Mouse (Mus musculus) heart, embryonic 13.5 days (tissue): ENCODE measurements around the gene Anxa11. TPM values are rescaled to one million over a fixed set of nuclear protein-coding genes. Genes with fewer than 3 reads are reported as not detected.
"Not testable (repeated sequence)": the region's sequence is repeated elsewhere in the genome, so short reads cannot be mapped to it uniquely, and the experiment has no call there.

Source experiments
- ATAC-seq: fragments of 200-750 bp; cut with Nextera tagmentation; 2 replicates; pipeline ENCODE4 v1.8.0; 2017; ENCODE audit warnings: moderate TSS enrichment; ENCODE audit not compliant: insufficient number of reproducible peaks, low FRiP score, low TSS enrichment; ENCODE audit errors: extremely low read depth
- H3K27ac ChIP-seq: fragments of 300-500 bp; sonication (generic); replicated peaks from 2 replicates; pipeline ENCODE4 v1.5.1; 2015; ENCODE audit warnings: moderate library complexity, mild to moderate bottlenecking, inconsistent platforms
- H3K27me3 ChIP-seq: fragments of 300-500 bp; sonication (generic); replicated peaks from 2 replicates; pipeline ENCODE4 v1.6.1; 2015; ENCODE audit warnings: mild to moderate bottlenecking, inconsistent platforms
- H3K36me3 ChIP-seq: fragments of 300-500 bp; sonication (generic); 2 replicates; pipeline ENCODE4 v1.6.1; 2015; ENCODE audit warnings: mild to moderate bottlenecking, inconsistent platforms
- H3K4me1 ChIP-seq: fragments of 300-500 bp; sonication (generic); 2 replicates; pipeline ENCODE4 v1.6.1; 2015; ENCODE audit warnings: inconsistent platforms
- H3K4me2 ChIP-seq: fragments of 300-500 bp; sonication (generic); 2 replicates; pipeline ENCODE4 v1.6.1; 2015; ENCODE audit warnings: inconsistent platforms, mild to moderate bottlenecking, moderate library complexity
- H3K4me3 ChIP-seq: fragments of 300-500 bp; sonication (generic); 2 replicates; pipeline ENCODE4 v1.5.1; 2015; ENCODE audit warnings: moderate library complexity, mild to moderate bottlenecking, inconsistent platforms
- H3K9ac ChIP-seq: fragments of 300-500 bp; sonication (generic); 2 replicates; pipeline ENCODE4 v1.6.1; 2015; ENCODE audit warnings: inconsistent platforms, mild to moderate bottlenecking, moderate library complexity
- H3K9me3 ChIP-seq: fragments of 300-500 bp; sonication (generic); 2 replicates; pipeline ENCODE4 v1.6.1; 2016; ENCODE audit warnings: inconsistent platforms
- WGBS: fragments of 180-500 bp; shearing (Covaris S2); methylation state at CpG from one replicate; pipeline ENCODE4 v1.1.7; 2015; ENCODE audit warnings: mixed read lengths; 5-methylcytosine and 5-hydroxymethylcytosine counted together
- polyA plus RNA-seq: library from polyadenylated mRNA; unstranded; fragments of >200 nt; fragmentation: Nextera tagmentation; extraction: Ambion mirVana; gene quantifications from 2 replicates; pipeline ENCODE4 v1.2.1, GENCODE M21; 2015

The Anxa11 gene
- polyA plus RNA-seq = 21.6 and 23.6 TPM in 2 replicates

- peak; percentile 70 for ATAC-seq
- Histone ChIP-seq H3K9me3 (no peaks in the 10 kb centered on the region), H3K9ac (peak within 1 kb of the TSS; percentile 87), H3K36me3 (no peaks in the 10 kb centered on the region), H3K4me1 (peaks cover 25% of the 10 kb centered on the region), H3K27me3 (0 out of 2 replicates have a peak, but pooled peaks cover 5% of the 10 kb centered on the region), H3K4me2 (peak within 1 kb of the TSS; percentile 92), H3K27ac (peak within 1 kb of the TSS; percentile 40; the same call in 1 of the 2 replicates), H3K4me3 (peak within 1 kb of the TSS; percentile 72)
- under 1% methylated on average over 54 of the region's 54 CpGs for WGBS
Observed at GRCm38 (mm10) chr14:25841991-25842687, at the start of gene Anxa11. Anxa11 (plus strand) TSS chr14:25842156.

- ATAC-seq = no peak
- WGBS = 82% methylated on average over 2 of the region's 2 CpGs
Observed at GRCm38 (mm10) chr14:25794331-25794730, 47.6 kb upstream of the Anxa11 start.

GRCm38 (mm10) chr14:25795067-25795466, 46.9 kb upstream of the Anxa11 start:
- Histone ChIP-seq H3K4me3 (no peak overlapping the region), H3K9ac (no peak overlapping the region), H3K4me2 (peak overlapping the region; percentile 39), H3K36me3 (no peaks in the 10 kb centered on the region), H3K27ac (peak overlapping the region; percentile 26), H3K27me3 (no peaks in the 10 kb centered on the region), H3K4me1 (peaks cover 17% of the 10 kb centered on the region), H3K9me3 (no peaks in the 10 kb centered on the region)
- ATAC-seq = no peak
- WGBS = 66% methylated on average over 6 of the region's 6 CpGs

More at GRCm38 (mm10) chr14:25794331-25794730, 47.6 kb upstream of the Anxa11 start:
- Histone ChIP-seq H3K4me1 (peaks cover 17% of the 10 kb centered on the region), H3K9ac (no peak overlapping the region), H3K36me3 (no peaks in the 10 kb centered on the region), H3K27ac (no peak overlapping the region), H3K4me2 (no peak overlapping the region), H3K9me3 (no peaks in the 10 kb centered on the region), H3K27me3 (no peaks in the 10 kb centered on the region), H3K4me3 (no peak overlapping the region)

DNA sequence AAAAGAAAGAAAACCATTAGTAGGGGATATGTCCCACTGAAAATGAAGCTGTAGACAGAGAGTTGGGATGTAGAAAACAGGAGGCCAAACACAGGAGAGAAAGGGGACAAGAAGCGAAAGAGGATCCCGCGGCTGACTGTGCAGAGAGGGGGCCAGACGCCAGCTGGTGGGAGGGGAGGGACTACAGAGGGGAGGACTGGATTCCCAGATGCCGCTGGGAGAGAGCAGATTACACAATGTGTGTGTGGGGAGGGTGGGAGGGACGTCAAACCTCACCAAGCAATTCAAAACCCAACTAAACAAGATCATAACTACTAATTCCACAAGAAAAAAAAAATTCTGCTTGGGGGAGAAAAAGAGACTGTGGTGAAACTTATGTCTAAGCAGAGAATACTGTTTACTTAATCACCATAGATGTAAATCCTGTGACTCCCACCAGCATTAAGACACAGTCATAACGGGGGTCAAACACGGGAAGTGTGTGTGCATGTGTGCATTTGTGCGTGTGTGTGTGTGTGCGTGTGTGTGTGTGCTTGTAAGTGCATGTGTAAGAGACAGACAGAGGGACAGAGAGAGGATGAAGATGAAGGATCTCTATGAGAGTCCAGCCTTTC, 46.3 kb upstream of the Anxa11 start:
- Histone ChIP-seq H3K27me3 (no peaks in the 10 kb centered on the region), H3K4me3 (no peak overlapping the region), H3K4me2 (peak overlapping the region; percentile 39), H3K9ac (peak overlapping the region; percentile 42), H3K9me3 (no peaks in the 10 kb centered on the region), H3K4me1 (peaks cover 22% of the 10 kb centered on the region), H3K27ac (peak overlapping the region; percentile 26), H3K36me3 (no peaks in the 10 kb centered on the region)
- WGBS = 22% methylated on average over 10 of the region's 10 CpGs
- ATAC-seq = no peak

- ATAC-seq = no peak
- Histone ChIP-seq H3K27ac (no peak overlapping the region), H3K27me3 (no peaks in the 10 kb centered on the region), H3K4me3 (no peak overlapping the region), H3K9ac (no peak overlapping the region), H3K36me3 (no peaks in the 10 kb centered on the region), H3K9me3 (no peaks in the 10 kb centered on the region), H3K4me1 (peaks cover 23% of the 10 kb centered on the region), H3K4me2 (no peak overlapping the region)
- 67% methylated on average over 7 of the region's 7 CpGs for WGBS
Observed at GRCm38 (mm10) chr14:25796619-25797018, 45.3 kb upstream of the Anxa11 start.

- H3K9ac ChIP-seq = no peak overlapping the region
- no peaks in the 10 kb centered on the region for H3K36me3 ChIP-seq
- H3K27ac ChIP-seq = no peak overlapping the region
- H3K9me3 ChIP-seq = no peaks in the 10 kb centered on the region
- peaks cover 38% of the 10 kb centered on the region for H3K4me1 ChIP-seq
- no peaks in the 10 kb centered on the region for H3K27me3 ChIP-seq
- no peak for ATAC-seq
- WGBS = 9% methylated on average over 19 of the region's 19 CpGs
- no peak overlapping the region for H3K4me3 ChIP-seq
- 0 out of 2 replicates have a peak overlapping the region, but pooled peaks have one; percentile 8 for H3K4me2 ChIP-seq
Observed at GRCm38 (mm10) chr14:25800166-25800960, 41.6 kb upstream of the Anxa11 start.

DNA sequence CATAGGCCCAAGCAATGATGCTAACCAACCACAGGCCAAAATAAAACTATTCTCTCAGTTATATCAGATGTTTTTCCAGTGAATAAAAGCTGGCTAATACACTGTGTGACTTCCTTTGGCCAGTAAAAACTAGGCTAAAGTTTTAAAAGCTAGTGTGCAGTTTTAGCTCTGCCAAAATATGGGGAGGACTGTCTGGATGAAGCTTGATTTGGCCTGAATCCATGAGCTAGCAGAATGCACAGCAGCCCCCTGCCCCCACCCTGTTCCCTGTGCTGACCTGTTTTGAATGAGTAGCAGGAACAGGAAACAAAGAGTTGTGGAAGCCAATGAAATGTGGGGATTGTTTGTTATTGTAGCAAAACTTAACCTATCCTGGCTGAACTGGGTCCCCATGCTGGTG, 39.4 kb upstream of the Anxa11 start:
- Histone ChIP-seq H3K9ac (no peak overlapping the region), H3K4me2 (no peak overlapping the region), H3K27me3 (no peaks in the 10 kb centered on the region), H3K36me3 (no peaks in the 10 kb centered on the region), H3K4me1 (peaks cover 30% of the 10 kb centered on the region), H3K27ac (peak overlapping the region; percentile 50; the same call in 1 of the 2 replicates), H3K4me3 (no peak overlapping the region), H3K9me3 (no peaks in the 10 kb centered on the region)
- no peak for ATAC-seq

- WGBS = 32% methylated on average over 3 of the region's 3 CpGs
- peak overlapping the region; percentile 50; the same call in 1 of the 2 replicates for H3K27ac ChIP-seq
- H3K9ac ChIP-seq = no peak overlapping the region
- H3K4me2 ChIP-seq = no peak overlapping the region
- H3K27me3 ChIP-seq = no peaks in the 10 kb centered on the region
- H3K4me3 ChIP-seq = no peak overlapping the region
- no peak for ATAC-seq
- H3K4me1 ChIP-seq = peaks cover 30% of the 10 kb centered on the region
- H3K9me3 ChIP-seq = no peaks in the 10 kb centered on the region
- no peaks in the 10 kb centered on the region for H3K36me3 ChIP-seq
Observed at GRCm38 (mm10) chr14:25803246-25803809, 38.6 kb upstream of the Anxa11 start.

DNA sequence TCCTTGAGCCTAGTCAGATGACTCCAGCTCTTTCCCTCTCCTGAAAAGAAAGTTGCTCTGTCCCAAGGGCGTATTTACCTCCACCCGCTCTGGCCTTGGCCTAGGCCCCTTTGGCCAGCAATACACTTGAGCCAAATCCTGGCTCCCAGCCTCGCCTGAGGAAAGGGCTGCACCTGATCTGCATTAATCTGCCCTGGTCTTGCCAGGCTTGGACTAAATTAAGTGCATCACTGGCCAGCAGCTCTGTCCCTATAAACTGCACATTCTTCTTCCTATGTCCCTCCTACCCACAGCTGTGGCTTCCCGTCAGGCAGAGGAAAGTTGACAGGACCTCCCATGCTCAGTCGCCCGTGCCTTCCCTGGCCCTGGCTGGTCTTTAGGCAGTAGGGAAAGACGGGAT, 36.1 kb upstream of the Anxa11 start:
- Histone ChIP-seq H3K27ac (no peak overlapping the region), H3K4me1 (peaks cover 24% of the 10 kb centered on the region), H3K4me2 (no peak overlapping the region), H3K9me3 (no peaks in the 10 kb centered on the region), H3K9ac (no peak overlapping the region), H3K4me3 (no peak overlapping the region), H3K36me3 (no peaks in the 10 kb centered on the region), H3K27me3 (no peaks in the 10 kb centered on the region)
- WGBS = 62% methylated on average over 7 of the region's 7 CpGs
- no peak for ATAC-seq

GRCm38 (mm10) chr14:25806561-25806960, 35.4 kb upstream of the Anxa11 start:
- peaks cover 24% of the 10 kb centered on the region for H3K4me1 ChIP-seq
- no peak for ATAC-seq
- 76% methylated on average over 7 of the region's 7 CpGs for WGBS

DNA sequence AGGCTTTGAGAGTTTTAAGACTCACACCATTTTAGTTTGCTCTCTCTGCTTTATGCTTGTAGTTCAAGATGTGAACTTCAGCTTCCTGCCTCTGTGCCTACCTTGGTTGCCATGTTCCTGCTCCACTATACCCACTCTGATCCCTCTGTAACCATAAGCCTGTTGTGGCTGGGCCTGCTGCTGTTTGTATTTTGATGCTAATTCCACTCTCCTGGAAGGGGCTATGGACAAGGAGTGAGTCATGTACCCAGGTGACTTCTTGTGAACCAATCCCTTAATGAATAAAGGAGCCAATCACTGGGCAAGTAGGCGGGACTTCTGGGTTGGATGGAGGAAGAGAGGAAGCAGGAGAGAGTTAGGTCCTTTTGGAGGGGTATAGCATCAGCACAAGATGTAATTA, 30.9 kb upstream of the Anxa11 start:
- not testable (repeated sequence) for H3K36me3 ChIP-seq, H3K27me3 ChIP-seq, H3K4me1 ChIP-seq, H3K4me2 ChIP-seq, H3K27ac ChIP-seq, H3K9me3 ChIP-seq, H3K9ac ChIP-seq, H3K4me3 ChIP-seq, ATAC-seq
- 61% methylated on average over 1 of the region's 1 CpGs for WGBS

More at GRCm38 (mm10) chr14:25806561-25806960, 35.4 kb upstream of the Anxa11 start:
- no peaks in the 10 kb centered on the region for H3K9me3 ChIP-seq
- H3K27me3 ChIP-seq = no peaks in the 10 kb centered on the region
- H3K9ac ChIP-seq = no peak overlapping the region
- no peak overlapping the region for H3K27ac ChIP-seq
- H3K36me3 ChIP-seq = no peaks in the 10 kb centered on the region
- H3K4me2 ChIP-seq = no peak overlapping the region
- no peak overlapping the region for H3K4me3 ChIP-seq
